Mouse (Mus musculus): ENCODE data around the gene Nrtn. TPM values are rescaled to one million over a fixed set of nuclear protein-coding genes. Genes with fewer than 3 reads are reported as not detected.

Nrtn gene
- polyA plus RNA-seq, 1 experiment from 2014 or later, result 20.6 TPM

DNA sequence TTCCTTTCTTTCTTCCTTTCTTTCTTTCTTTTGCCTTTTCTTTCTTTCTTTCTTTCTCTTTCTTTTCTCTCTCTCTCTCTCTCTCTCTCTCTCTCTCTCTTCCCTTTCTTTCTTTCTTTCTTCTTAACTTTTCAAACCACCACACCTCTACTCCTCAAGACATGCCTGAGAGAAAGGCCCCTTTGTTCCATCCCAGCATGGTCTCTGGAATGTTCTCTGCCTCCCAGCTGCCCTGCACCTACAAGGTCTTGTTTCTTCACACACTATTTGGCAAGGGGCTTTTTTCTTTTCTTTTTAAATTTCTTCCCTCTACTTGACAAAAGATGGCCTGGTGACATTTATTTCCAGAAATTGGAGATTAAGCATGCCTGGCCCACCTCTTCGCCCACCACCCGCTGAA lies 27.7 kb downstream of the Nrtn start:
- no peak for TF ChIP-seq CTCF (IDR thresholded peaks at IDR 0.05; ENCODE audit: low read depth)

DNA sequence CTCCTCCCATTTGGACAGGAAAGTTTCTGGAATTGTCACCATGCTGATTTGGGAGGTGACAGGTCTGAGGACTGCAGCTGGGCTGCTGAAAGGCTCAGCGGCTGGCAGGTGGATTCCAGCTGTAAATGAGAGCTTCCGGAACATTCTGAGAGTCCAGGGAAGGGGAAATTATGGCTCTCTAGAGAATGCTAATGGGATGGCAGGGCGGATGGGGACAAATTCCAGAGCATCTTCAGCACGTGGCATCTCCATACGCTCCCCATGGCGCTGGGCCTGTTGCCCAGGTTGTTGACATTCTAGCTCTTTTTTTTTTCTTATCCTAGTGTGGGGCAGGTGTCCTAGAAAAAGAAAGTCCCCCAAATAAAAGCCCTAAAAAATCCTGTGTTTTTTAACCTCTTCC lies 28.2 kb downstream of the Nrtn start:
- H3K27me3 ChIP-seq (replicated peaks; ENCODE audit: control insufficient read depth, insufficient read depth, low read length), result no peaks in the 10 kb centered on the region
- H3K9ac ChIP-seq (ENCODE audit: low read depth, low read length), result no peak overlapping the region
- no peak overlapping the region for H3K4me3 ChIP-seq (ENCODE audit: low read depth, low read length)
- no peak overlapping the region for H3K27ac ChIP-seq (ENCODE audit: low read depth, low read length)
- peaks cover 9% of the 10 kb centered on the region for H3K4me1 ChIP-seq (replicated peaks; ENCODE audit: control insufficient read depth, insufficient read depth, low read length)
- TF ChIP-seq CTCF (IDR thresholded peaks at IDR 0.05; ENCODE audit: low read depth), result no peak
- 0 out of 2 replicates have a peak, but pooled peaks cover under 1% of the 10 kb centered on the region for H3K36me3 ChIP-seq (ENCODE audit: control insufficient read depth, insufficient read depth)
- 48% methylated on average over 6 of the region's 6 CpGs for WGBS
- ATAC-seq, result no peak
- no peak overlapping the region for H3K4me2 ChIP-seq (replicated peaks; ENCODE audit: low read depth)
- H3K9me3 ChIP-seq (ENCODE audit: control insufficient read depth), result no peaks in the 10 kb centered on the region

More for the DNA sequence above, 27.7 kb downstream of the Nrtn start:
- Histone ChIP-seq H3K4me2 (replicated peaks; ENCODE audit: low read depth) (no peak overlapping the region), H3K36me3 (ENCODE audit: control insufficient read depth, insufficient read depth) (no peaks in the 10 kb centered on the region), H3K4me3 (ENCODE audit: low read depth, low read length) (no peak overlapping the region), H3K9me3 (ENCODE audit: control insufficient read depth) (no peaks in the 10 kb centered on the region), H3K9ac (ENCODE audit: low read depth, low read length) (no peak overlapping the region), H3K27ac (ENCODE audit: low read depth, low read length) (no peak overlapping the region), H3K4me1 (replicated peaks; ENCODE audit: control insufficient read depth, insufficient read depth, low read length) (peaks cover 9% of the 10 kb centered on the region), H3K27me3 (replicated peaks; ENCODE audit: control insufficient read depth, insufficient read depth, low read length) (no peaks in the 10 kb centered on the region)
- no peak for ATAC-seq
- WGBS, result 86% methylated on average over 2 of the region's 2 CpGs

DNA sequence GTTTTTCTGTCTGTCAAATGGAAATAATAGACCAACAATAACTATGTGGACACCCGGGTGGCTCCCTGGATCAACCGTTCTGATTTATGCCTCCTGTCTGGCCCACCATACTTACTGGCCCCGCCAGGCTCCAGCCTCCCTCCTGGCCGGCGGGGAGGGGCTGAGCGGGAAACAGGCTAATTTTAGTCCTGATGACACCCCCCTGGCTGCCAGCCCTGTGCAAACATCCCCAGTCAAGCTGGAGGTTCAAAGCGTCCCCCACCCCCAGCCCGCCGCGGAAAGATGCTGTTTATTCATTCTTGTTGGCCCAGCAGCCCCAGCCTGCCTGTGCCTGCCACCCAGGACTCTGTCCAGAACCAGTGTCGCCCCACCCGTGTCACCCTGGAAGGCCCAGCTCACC lies 29.2 kb downstream of the Nrtn start:
- Histone ChIP-seq H3K4me3 (ENCODE audit: low read depth, low read length) (no peak overlapping the region), H3K27ac (ENCODE audit: low read depth, low read length) (no peak overlapping the region), H3K4me1 (replicated peaks; ENCODE audit: control insufficient read depth, insufficient read depth, low read length) (peaks cover 9% of the 10 kb centered on the region), H3K36me3 (ENCODE audit: control insufficient read depth, insufficient read depth) (peaks cover 8% of the 10 kb centered on the region), H3K9ac (ENCODE audit: low read depth, low read length) (0 out of 2 replicates have a peak overlapping the region, but pooled peaks have one; percentile 3), H3K4me2 (replicated peaks; ENCODE audit: low read depth) (peak overlapping the region; percentile 46), H3K9me3 (ENCODE audit: control insufficient read depth) (no peaks in the 10 kb centered on the region), H3K27me3 (replicated peaks; ENCODE audit: control insufficient read depth, insufficient read depth, low read length) (no peaks in the 10 kb centered on the region)
- TF ChIP-seq CTCF (IDR thresholded peaks at IDR 0.05; ENCODE audit: low read depth), result no peak; the same call in 1 of the 2 replicates
- WGBS, result 6% methylated on average over 12 of the region's 12 CpGs
- ATAC-seq, result peak; percentile 21; the same call in 1 of the 2 replicates

DNA sequence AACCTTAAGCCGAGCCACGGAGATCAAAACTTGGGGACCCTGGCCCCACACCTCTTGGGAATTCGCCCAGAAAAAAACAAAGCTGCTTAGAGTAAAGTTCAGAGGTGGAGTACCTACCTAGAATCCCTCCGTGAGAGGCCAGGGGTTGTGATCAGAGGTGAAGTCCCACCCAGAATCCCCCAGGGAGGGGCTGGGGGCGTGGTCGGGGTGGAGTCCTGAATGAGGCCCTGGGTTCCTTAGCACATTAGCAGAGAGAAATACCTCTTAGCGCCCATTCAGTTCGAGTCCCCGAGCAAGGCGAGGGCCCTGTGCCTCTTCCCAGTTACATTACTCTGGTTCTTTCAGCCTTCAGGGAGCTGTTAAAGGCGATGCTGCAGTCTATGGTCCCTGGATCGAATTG lies 29.7 kb downstream of the Nrtn start:
- 0 out of 2 replicates have a peak overlapping the region, but pooled peaks have one; percentile 3 for H3K9ac ChIP-seq (ENCODE audit: low read depth, low read length)
- no peaks in the 10 kb centered on the region for H3K9me3 ChIP-seq (ENCODE audit: control insufficient read depth)
- 8% methylated on average over 12 of the region's 12 CpGs for WGBS
- peaks cover 9% of the 10 kb centered on the region for H3K4me1 ChIP-seq (replicated peaks; ENCODE audit: control insufficient read depth, insufficient read depth, low read length)
- peaks cover 13% of the 10 kb centered on the region for H3K36me3 ChIP-seq (ENCODE audit: control insufficient read depth, insufficient read depth)
- peak overlapping the region; percentile 46 for H3K4me2 ChIP-seq (replicated peaks; ENCODE audit: low read depth)
- ATAC-seq, result peak; percentile 24; the same call in 1 of the 2 replicates
- H3K27ac ChIP-seq (ENCODE audit: low read depth, low read length), result no peak overlapping the region
- no peaks in the 10 kb centered on the region for H3K27me3 ChIP-seq (replicated peaks; ENCODE audit: control insufficient read depth, insufficient read depth, low read length)
- no peak for TF ChIP-seq CTCF (IDR thresholded peaks at IDR 0.05; ENCODE audit: low read depth)
- no peak overlapping the region for H3K4me3 ChIP-seq (ENCODE audit: low read depth, low read length)

DNA sequence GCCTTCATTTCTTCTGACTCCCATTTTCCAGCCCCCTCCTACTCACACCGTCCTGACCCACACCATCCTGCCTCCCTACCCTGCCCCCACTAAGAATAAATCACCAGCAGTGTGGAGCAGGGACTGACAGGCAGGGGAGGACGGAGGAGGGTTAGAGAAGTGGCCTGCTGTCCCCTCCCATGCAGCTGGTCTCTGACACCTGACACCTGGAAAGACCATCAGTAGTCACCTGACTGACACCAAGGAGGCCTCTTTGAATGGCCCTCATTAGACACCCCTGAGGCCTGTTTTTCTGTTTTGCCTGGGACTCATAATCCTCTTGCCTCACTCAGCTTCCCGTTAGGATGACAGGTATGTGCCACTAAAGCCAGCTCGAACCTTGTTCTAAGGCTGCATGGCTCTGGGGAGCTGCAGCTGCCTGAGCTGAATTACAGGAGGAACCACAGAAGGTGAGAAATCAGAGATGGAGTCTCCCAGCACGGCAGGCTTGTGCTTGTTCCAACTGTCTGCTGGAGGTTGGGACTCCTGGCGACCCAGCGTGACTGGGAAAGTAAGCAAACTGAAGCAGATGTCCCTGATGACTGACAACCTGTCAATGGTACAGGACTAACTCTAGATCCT lies 30.2 kb downstream of the Nrtn start:
- Histone ChIP-seq H3K27me3 (replicated peaks; ENCODE audit: control insufficient read depth, insufficient read depth, low read length) (no peaks in the 10 kb centered on the region), H3K4me3 (ENCODE audit: low read depth, low read length) (no peak overlapping the region), H3K9me3 (ENCODE audit: control insufficient read depth) (no peaks in the 10 kb centered on the region), H3K4me2 (replicated peaks; ENCODE audit: low read depth) (peak overlapping the region; percentile 46; the same call in 1 of the 2 replicates), H3K9ac (ENCODE audit: low read depth, low read length) (0 out of 2 replicates have a peak overlapping the region, but pooled peaks have one; percentile 3), H3K36me3 (ENCODE audit: control insufficient read depth, insufficient read depth) (peaks cover 18% of the 10 kb centered on the region), H3K4me1 (replicated peaks; ENCODE audit: control insufficient read depth, insufficient read depth, low read length) (peaks cover 9% of the 10 kb centered on the region), H3K27ac (ENCODE audit: low read depth, low read length) (no peak overlapping the region)
- TF ChIP-seq CTCF (IDR thresholded peaks at IDR 0.05; ENCODE audit: low read depth), result no peak
- WGBS, result 12% methylated on average over 7 of the region's 7 CpGs
- ATAC-seq, result 0 out of 2 replicates have a peak, but pooled peaks have one; percentile 20

DNA sequence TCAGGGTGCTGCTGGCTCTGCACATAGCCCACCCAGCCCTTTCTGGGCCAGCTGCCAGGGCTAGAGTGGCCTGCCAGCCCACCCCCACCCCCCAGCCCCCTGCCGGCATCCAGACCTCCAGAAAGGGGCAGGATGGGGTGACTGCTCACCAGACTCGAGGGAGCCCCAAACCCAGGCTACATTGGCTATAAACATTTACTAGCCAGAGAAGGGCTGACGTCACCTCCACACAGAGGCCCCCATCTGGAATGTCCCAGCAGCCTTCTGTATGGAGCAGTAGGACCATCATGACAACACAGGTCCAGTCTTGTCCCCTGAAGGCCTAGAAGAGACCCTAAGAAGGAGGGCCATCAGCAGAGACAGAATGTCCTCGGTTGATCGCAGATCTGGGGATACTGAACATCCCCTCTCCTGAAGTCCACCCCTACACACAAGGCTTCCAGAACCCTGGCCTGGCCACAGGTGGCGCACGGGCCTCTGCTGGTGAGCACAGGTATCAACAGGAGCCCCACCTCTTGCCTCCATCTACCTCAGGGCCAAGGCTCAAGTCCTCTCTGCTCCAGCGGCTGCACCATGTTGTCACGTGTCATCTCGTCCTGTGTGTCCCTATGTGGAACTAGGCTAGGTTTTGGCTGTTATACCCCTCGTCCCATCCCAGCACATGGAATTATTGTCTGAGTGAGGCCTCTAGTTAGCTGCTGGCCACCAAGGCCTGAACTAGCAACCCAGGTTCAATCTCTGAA lies 33.7 kb downstream of the Nrtn start:
- Histone ChIP-seq H3K4me2 (replicated peaks; ENCODE audit: low read depth) (no peak overlapping the region), H3K27ac (ENCODE audit: low read depth, low read length) (no peak overlapping the region), H3K27me3 (replicated peaks; ENCODE audit: control insufficient read depth, insufficient read depth, low read length) (no peaks in the 10 kb centered on the region), H3K9me3 (ENCODE audit: control insufficient read depth) (no peaks in the 10 kb centered on the region), H3K4me3 (ENCODE audit: low read depth, low read length) (no peak overlapping the region), H3K36me3 (ENCODE audit: control insufficient read depth, insufficient read depth) (peaks cover 32% of the 10 kb centered on the region), H3K4me1 (replicated peaks; ENCODE audit: control insufficient read depth, insufficient read depth, low read length) (peaks cover 9% of the 10 kb centered on the region), H3K9ac (ENCODE audit: low read depth, low read length) (no peak overlapping the region)
- peak; percentile 49 for TF ChIP-seq CTCF (IDR thresholded peaks at IDR 0.05; ENCODE audit: low read depth)
- WGBS, result 67% methylated on average over 11 of the region's 11 CpGs
- no peak for ATAC-seq

All from intestine, postnatal 0 days (tissue).